Mouse (Mus musculus): ENCODE data around the gene Rpl21.
"Not testable (repeated sequence)": the region's sequence is repeated elsewhere in the genome, so short reads cannot be mapped to it uniquely, and the experiment has no call there.

The Rpl21 gene

GRCm38 (mm10) chr5:146867946-146868314 is 35.2 kb downstream of the Rpl21 start:
- no peak for DNase-seq (ENCODE audit: low spot score)

GRCm38 (mm10) chr5:146872981-146873631 is 40.4 kb downstream of the Rpl21 start:
- DNase-seq (ENCODE audit: low spot score), result no peak

- no peak for DNase-seq (ENCODE audit: low spot score)
These were observed 43.3 kb downstream of the Rpl21 start for GRCm38 (mm10) chr5:146876024-146876423.

GRCm38 (mm10) chr5:146877882-146878281 is 45.2 kb downstream of the Rpl21 start:
- not testable (repeated sequence) for DNase-seq (ENCODE audit: low spot score)

- no peak for DNase-seq (ENCODE audit: low spot score)
These were observed 49.6 kb downstream of the Rpl21 start for GRCm38 (mm10) chr5:146882261-146882660.

- no peak for DNase-seq (ENCODE audit: low spot score)
These were observed 50.4 kb downstream of the Rpl21 start for GRCm38 (mm10) chr5:146883053-146883452.

- no peak for DNase-seq (ENCODE audit: low spot score)
These were observed 51.0 kb downstream of the Rpl21 start for GRCm38 (mm10) chr5:146883486-146884272.
